Mouse (Mus musculus) fibroblast of lung, adult 2 months (primary cell): ENCODE results near the gene Ripor1.

Experiments
- DNase-seq: peaks from one replicate; pipeline ENCODE4 v3.0.0-alpha.2; 2011; ENCODE audit warnings: low read depth

Gene Ripor1

DNA sequence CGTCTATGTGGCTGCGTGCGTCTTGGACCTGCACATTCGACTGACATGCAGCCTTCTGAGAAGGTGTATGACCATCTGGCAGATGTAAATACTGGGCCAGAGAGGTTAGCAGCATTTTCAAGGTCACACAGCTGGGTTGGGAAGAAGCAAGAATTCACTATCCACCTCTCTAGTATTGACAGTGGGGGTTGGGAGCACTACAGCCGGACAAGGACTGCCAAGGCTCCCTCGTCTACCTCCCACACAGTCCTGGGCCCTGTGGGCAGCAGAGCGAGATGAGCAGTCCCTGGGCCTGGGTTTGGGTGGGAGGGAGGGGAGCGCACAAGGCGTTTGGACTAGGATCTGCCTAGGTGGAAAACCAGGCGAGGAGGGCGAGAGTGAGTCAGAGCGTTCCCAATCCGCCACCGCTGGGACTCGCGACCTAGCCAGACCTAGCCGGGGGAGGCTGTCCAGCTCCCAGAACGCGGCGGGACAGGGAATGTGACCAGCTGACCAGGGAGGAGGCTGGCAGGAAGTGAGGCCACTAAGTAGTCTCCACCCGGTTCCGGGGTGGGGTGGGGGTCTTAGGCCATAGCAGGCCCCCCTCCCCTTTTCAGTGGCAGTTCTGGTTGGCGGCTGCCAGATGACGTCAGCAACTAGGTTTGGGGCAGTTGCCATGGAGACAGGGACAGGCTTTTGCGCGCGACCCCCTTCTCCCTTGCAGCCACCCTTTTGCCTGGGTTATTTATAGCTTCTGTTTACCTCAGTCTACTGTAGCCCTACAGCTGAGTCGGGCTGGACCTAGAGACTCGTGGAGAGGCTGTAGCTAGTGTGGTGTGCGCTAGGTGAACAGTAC is 1.4 kb downstream of the Ripor1 start:
- DNase-seq = peak; percentile 64

DNA sequence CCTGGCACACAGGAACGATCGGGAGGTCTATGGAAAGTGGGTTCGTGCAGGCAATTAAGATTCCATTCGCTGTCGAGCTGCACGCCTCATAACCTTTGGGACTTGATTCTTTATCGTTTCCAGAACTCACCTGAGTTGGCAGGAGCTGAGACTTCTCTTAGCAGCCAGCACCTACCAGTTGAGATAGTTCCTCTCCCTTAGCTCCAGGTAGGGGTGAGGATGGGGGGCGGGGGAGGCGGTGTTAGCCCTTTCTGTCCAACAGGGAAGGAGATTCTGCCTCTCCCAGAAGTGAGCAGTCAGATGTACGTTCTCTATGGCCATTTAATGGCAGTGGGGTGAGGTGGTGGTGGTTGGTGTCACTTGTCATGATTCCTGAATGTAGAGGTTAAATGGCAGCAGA is 2.0 kb downstream of the Ripor1 start:
- DNase-seq = no peak

DNA sequence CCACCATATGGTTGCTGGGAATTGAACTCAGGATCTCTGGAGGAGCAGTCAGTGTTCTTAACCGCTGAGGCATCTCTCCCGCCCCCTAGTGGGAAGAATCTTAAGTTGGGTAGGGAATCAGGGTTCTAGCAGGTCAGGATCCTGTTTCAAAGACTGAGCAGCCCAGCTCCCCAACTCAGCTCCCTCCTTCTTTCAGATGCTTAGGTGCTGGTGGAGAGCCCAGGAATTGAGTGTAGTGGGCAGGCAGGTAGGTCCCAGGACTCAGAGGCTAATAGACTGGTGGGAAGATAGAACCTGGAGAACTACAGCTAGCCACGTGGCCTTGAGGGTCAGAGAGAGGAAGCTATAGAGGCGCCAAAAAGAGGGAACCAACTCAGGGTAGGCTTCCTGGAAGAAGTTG is 2.6 kb downstream of the Ripor1 start:
- DNase-seq = no peak

DNA sequence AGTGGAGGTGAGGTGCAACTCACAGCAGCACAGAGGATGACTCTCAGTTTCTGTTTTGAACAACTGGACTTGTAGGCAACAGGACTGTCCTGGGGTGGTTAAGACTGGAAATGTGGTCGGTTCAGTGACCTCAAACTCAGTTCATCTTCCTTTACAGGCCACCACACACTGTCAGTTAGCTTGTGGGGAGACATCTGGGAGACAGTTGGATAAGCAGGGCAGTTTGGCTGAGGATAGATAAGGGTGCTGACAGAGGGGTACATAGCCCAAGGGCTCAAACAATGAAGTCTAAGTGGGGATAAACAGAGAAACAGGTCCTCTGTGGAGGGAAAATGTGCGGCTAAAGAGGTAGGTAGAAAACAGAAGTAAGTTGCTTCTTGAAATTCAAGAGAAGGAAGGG is 4.3 kb downstream of the Ripor1 start:
- no peak for DNase-seq

DNA sequence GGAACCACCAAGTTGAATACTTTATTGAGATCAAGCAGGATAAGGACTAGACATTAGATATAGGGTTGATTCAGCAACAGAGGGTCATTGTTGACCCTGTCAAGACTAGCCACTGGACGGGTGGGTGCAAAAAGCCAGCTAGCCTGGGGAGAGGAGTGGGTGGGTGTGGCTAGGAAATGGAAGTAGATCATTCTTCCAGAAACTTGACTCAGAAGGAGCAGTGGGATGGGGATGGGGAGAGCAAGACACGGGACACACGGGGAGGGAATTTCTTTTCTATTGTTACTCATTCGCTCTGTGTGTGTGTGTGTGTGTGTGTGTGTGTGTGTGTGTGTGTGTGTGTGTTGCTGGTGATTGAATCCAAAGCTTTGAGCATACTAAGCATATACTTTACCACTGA is 4.7 kb downstream of the Ripor1 start:
- no peak for DNase-seq

DNA sequence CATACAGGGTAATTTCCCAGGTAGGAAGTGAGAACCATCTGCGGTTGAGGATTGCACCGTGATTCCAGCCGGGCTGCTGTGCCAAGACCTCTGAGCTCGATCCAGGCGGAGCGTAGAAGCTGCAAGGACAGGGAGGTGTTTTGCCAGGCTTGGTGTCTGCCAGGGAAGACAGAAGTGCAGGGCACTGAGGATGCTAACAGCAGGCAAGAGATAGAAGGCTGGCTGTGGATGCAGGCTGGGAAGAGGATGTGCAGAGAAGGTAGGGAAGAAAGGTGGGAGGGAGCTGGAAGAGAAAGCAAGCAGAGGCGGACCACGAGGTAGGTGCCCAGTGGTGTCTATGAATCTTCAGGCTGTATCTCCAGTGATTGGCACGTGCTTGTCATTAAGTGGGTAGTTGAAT is 6.8 kb downstream of the Ripor1 start:
- no peak for DNase-seq

DNA sequence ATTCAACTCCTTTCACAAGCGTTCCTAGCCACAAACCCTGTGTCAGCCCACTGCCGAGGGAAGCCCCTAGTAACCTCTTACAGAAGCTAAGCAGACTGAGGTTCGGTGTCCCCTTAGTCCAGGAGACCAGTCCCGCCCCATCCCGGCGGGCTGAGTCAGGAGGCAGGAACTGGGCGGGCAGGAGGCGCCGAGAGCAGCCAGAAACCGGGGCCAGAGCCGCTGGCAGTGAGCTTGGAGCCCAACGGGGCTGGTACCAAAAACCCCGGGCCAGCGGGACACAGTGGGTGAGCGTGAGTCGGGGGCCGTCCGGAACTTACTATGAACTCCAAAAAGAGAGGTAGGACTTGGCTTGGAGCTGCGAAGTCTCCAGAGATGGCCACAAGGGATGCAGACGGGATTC is 8.0 kb downstream of the Ripor1 start:
- DNase-seq = no peak

GRCm38 (mm10) chr8:105613830-105614511 is 8.9 kb downstream of the Ripor1 start:
- no peak for DNase-seq

GRCm38 (mm10) chr8:105615942-105616341 is 10.9 kb downstream of the Ripor1 start:
- DNase-seq = no peak

DNA sequence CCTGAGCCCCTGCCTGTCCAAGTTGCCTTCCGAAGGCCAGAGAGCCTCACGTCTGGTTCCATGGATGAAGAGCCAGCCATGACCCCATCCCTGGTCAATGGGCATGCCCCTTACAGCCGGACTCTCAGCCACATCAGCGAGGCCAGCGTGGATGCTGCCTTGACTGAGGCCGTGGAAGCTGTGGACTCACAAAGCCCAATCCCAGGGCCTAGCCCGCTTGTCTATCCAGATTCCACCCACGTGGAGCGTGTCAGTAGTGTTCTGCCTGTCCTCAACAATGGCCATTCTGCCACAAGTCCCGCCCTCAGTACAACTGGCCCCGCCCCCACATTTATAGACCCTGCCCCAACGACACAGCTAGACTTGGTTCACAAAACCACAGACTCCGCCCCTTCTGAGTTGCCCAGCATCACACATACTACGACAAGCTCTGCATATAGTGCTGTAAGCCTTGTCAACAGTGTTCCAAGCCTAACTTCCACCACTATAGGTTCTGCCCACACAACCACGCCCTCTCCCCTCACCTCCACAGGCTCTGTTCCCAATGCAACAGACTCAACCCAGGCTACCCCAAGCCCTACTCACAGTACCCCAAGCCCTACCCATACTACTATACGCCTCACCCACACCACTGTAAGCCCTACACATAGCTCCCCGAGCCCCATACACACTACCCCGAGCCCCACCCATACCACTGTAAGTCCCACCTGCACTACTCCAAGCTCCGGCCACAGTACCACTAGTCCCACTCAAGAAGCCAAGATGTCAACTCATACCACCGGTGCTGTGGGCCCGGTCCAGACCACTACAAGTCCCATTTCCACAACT is 12.6 kb downstream of the Ripor1 start:
- DNase-seq = no peak

DNA sequence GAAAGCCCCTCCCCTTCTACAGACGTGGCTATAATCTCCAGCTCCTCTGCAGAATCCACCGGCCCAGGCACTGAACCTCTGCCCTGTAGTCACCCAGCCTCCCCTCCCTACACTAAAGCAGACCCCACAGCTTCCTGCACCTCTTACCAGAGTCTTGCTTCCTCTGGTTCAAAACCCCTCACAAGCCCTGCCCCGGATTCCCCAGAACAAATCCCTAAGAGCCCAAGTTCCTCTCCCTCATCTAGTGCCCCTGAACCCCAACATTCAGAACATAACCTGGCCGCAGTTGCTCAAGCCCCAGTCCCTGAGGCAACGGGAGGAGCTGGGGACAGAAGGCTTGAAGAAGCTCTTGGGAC is 13.2 kb downstream of the Ripor1 start:
- DNase-seq = no peak

- no peak for DNase-seq
Observed at GRCm38 (mm10) chr8:105618892-105619591, 14.0 kb downstream of the Ripor1 start.

GRCm38 (mm10) chr8:105620211-105620610 is 15.2 kb downstream of the Ripor1 start:
- no peak for DNase-seq

- no peak for DNase-seq
Observed at GRCm38 (mm10) chr8:105620946-105621720, 16.1 kb downstream of the Ripor1 start.

DNA sequence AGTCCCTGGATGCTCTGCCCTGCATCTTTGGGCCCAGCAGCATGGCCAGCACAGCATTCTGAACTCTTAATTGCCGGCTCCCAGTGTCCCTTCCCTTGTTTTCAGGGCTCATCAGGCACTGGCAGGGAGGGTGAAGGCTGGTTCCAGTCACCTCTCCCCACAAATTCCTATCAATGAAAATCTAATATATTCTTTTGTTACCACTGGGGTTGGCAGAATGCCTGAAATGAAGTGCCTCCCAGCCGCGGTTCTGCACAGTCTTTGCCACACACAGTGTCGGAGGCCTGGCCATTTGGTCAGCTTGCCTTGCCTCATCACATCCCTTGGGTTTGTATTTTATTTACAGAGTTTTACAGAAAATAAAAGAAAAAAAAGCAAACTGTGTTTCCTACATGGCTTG is 16.8 kb downstream of the Ripor1 start:
- no peak for DNase-seq

DNA sequence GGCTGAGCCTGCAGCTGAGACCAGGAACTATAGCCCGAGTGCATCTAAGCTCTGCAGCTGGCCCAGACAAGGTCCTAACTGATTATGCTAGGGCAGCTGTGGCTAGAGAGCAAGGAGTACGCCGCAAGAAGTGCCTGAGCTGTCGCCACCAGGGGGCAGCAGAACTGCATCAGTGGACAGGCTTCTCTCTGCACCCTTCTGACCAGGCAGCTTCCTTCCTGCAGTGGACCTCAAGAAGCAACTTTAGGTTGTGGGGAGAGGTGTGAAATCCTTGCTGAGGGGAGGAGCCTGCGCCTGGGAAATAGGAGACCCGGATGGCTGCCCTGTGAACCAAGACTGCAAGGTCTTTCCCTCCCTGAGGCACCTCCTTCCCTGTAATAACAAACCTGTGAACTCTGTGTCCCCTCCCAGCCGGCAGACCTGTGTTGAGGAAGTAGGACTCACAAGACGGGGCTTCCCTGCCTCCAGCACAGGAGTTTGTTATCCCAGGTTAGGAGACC is 17.4 kb downstream of the Ripor1 start:
- DNase-seq = peak; percentile 73

DNA sequence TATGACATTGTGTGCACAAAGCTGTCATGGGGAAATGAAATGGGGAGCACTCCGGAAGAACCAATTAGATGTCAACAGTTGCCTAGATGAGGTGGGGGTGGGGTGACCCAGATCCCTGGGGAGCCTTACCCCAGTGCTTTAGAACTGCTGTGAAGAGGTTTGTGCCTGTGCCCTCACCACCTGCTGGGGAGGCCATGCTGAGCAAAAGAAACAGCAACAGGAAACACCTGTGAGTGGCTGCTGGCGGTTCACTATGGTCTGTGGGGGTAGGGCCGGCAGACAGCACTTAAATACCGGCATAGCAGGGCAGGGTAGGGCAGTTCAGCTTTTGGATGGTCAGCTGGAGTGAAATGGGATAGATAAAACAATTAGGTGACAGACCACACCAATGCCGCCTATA is 18.1 kb downstream of the Ripor1 start:
- no peak for DNase-seq

- no peak for DNase-seq
Observed at GRCm38 (mm10) chr8:105623679-105624245, 18.7 kb downstream of the Ripor1 start.

GRCm38 (mm10) chr8:105624401-105624800 is 19.3 kb downstream of the Ripor1 start:
- DNase-seq = no peak

DNA sequence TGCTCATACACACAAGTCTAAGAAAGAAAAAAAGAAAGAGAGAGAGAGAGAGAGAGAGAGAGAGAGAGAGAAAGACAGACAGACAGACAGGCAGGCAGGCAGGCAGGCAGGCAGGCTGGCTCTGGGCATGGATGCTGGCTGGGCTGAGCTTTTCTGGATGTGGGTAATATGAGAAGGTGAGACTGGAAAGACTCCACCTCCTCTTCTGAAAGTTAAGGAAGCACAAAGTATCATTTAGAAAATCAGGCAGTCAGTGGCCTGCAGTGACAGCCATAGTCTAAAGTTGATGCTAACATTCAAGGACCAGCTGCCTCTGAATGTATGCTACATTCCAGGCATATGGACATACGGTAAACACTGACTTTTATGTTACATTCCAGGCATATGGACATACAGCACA is 19.8 kb downstream of the Ripor1 start:
- no peak for DNase-seq

DNA sequence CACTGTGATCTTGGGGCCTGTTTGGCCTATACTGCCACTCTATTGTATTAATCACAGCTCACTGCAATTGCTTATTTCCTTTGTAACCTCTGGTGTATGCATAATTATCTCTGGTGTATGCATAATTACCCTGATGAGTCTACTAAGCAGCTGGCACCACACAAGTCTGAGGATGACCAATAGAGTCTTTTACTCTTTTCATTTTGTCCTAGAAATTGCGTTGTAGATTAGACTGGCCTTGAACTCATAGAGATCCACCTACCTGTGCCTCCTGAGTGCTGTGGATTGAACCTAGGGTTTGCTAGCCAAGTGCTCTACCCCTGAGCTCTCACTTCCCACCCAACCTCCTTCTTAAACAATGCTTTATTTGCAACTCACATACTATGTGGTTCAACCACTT is 21.0 kb downstream of the Ripor1 start:
- no peak for DNase-seq
